Mouse (Mus musculus) urinary bladder, postnatal 25 days (tissue): ENCODE results near the gene Hormad2.

ENCODE experiments used
- DNase-seq: peaks from one replicate; pipeline ENCODE4 v3.0.0; 2022; ENCODE audit warnings: low spot score

Gene Hormad2

GRCm38 (mm10) chr11:4446195-4446868, 5.4 kb upstream of the Hormad2 start:
- DNase-seq, result no peak

GRCm38 (mm10) chr11:4442280-4442679, 1.4 kb upstream of the Hormad2 start:
- DNase-seq, result no peak

DNA sequence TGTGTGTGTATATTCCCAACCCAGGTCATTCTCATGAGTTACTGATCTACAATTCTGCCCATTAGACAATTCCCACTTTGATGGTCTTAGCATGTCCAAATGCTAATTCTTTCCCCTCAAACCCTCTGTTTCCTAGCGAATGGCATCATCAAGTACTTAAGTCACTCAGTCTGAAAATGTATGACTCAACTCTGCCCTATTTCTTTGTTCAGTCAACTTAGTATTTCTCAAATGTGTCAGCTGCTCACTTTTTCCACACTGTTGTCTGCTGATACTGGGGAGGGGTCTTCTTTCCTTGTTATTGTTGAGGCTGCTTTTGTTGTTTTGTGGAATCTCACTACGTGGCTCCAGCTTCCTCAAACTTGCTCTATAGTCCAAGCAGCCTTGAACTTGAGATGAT, 2.7 kb downstream of the Hormad2 start:
- DNase-seq, result no peak

DNA sequence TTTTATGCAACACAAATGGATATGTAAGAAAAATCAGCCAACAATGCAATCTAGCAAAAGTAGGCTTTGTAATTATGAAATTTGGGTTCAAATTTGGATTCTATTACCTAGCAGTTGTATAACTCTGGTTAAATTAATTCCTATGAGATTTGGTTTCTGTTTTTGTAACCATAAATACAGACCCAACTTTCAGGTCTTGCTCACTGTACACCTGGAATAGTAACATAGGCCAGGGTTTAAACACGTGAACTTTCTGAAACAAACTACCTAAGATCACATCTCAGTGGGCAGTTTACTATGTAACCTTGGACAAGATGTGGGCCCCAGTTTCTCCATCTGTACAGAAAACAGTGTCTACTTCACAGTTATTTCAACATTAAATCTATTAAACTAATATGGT, 3.6 kb downstream of the Hormad2 start:
- no peak for DNase-seq

DNA sequence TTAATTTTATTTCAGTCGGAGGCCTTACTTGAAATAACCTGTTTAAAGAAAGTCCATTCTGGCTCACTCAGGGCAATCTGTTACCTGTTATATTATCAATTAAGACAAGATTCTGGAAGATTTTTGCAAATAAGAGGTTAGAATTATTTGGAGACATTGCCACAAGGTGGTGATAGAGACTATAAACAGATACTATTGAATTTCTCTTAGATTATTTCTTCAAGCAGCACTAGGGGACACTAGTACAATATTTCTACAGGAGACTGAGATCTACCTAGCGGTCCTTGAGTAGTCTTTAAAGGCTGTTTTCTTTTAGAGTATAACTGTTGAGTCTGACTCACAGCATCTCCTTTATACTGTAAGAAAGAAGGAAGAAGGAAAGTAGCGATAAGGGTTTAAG, 4.3 kb downstream of the Hormad2 start:
- DNase-seq, result no peak

GRCm38 (mm10) chr11:4434461-4434860, 6.4 kb downstream of the Hormad2 start:
- DNase-seq, result no peak

DNA sequence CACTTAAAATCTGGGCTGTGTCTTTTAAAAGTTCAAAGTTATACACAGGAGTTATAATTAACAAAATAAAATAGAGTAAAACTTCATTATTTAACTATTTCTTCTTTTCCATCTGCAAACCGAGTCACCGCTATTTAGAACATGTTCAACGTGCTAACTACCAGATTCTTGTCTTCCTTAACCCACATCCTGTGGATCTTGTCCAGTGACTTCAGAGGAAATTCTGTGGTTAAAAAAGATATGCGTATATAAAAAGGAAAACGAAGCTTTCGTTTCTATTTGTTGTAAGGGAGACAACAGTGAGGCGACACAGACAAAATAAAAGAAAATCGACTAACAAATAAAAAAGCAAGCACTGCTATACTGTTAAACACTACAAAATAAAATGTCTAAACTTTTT, 17.1 kb downstream of the Hormad2 start:
- DNase-seq, result no peak

DNA sequence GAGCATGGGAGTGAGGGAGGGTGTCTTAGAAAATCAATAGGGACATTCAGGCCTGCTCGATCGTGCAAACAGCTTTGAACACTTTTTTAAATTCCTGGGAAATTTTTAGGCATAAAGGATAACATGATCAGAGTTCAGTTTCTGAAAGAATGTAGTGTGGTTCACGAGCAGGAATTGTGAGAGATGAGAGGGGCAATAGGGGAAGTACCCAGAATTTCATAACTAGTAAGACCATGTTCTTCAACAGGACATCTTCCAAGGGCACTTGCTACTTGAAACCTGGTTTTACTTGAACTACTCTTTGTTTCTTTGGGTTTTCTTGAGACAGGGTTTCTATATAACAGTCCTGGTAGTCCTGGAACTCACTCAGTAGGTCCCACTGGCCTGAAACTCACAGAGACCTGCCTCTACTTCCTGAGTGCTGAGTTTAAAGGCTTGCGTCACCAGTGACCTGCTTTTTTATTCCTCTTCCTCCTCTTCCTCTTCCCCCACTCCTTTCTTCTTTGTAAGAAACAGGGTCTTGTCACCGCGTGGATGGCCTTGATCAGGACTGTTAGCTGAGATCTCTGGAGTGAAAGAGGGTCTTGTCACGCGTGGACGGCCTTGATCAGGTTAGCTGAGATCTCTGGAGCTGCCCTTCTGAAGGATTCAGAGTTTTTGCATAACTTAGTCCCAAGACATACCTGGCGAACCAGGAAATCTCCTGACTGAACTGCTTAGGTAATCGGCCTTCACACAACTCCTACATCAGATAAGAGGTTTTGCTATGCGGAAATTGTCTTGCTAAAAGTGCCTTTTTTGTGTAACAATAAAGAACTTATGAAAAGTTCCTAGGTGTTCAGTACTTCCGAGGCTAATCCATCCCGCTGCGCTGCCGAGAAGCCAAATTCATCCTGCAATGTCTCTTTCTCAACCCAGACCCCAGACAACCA, 18.1 kb downstream of the Hormad2 start:
- DNase-seq, result no peak

DNA sequence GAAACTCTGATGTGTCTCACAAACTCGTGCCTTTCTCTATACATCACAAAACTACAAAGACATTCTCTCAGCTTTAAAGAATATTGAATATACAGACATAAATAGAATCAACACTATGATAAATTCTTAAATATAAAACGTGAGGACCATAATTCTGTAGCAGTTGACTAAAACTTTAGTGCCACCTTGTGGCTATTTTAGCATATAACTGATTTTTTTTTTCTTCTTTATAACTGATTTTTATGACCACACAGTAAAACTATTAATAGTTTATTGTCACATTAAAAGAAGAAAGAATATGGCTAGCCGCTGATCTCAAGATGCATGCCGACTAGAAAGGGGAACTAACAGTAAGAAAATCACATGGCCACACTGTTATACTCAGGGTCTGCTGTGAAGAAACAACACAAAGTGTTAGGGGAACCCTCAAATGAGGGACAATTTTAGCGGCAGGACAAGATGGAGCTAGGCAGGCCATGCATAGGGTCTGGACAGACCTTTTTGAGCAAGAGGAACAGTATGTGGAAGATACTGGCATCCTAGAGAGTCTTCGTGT, 18.9 kb downstream of the Hormad2 start:
- no peak for DNase-seq

- no peak for DNase-seq
Measured at GRCm38 (mm10) chr11:4417986-4418385, 22.9 kb downstream of the Hormad2 start.

GRCm38 (mm10) chr11:4412294-4412693, 28.6 kb downstream of the Hormad2 start:
- DNase-seq, result no peak

GRCm38 (mm10) chr11:4404277-4404676, 36.6 kb downstream of the Hormad2 start:
- no peak for DNase-seq

- no peak for DNase-seq
Measured at GRCm38 (mm10) chr11:4403381-4403780, 37.5 kb downstream of the Hormad2 start.

DNA sequence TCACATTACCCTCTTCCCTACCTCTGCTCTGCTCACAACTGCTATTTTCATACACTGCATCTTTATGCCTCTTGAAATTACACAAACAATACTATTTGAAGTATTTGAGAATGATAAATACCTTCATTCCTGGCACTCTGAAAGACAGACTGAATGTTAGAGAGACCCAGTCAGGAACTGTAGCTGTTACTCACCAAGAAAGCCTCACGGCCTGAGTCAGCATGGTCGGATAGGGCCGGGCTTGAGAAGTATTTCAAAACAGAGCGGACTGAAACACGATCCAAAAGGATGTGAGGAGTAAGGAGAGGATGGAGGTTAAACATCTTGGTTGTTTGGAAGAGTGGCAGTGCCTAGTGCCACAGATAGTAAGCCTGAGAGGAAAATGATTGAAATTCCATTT, 39.7 kb downstream of the Hormad2 start:
- DNase-seq, result no peak

DNA sequence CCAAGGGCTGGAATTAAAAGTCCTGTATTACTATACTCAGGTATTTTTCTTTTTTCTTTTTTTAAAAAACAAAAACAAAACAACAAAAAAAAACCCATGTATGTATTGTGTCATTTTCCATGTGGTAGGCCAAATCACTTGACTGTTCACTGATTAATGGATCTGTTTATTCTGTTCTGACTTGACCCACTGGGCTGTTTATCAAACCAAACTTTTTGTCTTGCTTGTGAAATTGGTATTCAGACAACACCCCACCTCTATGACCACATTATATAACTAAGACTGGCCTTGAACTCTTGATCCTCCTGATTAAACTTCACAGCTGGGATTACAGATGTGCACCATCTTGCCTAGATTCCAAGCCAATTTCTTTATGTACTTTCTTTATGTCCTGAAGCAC, 46.7 kb downstream of the Hormad2 start:
- no peak for DNase-seq

DNA sequence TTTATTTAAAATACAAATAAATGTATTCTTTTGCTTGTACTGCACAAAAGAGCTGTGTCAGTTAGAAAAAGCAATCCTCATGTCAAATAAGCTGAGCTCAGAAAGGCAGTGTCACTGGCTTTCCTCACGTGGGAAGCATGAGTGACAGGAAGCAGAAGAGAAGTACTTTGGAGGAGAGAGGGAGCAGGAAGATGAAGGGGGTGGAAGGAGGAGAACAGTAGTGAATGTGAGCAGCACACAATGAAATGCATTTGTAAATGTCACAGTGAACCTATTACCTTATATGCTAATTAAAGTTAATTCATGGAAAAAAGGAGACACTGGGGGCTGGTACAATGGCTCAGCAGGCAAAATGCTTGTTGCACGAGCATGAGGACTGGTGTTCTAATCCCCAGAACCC, 52.9 kb downstream of the Hormad2 start:
- no peak for DNase-seq

GRCm38 (mm10) chr11:4382321-4382720, 58.6 kb downstream of the Hormad2 start:
- no peak for DNase-seq

DNA sequence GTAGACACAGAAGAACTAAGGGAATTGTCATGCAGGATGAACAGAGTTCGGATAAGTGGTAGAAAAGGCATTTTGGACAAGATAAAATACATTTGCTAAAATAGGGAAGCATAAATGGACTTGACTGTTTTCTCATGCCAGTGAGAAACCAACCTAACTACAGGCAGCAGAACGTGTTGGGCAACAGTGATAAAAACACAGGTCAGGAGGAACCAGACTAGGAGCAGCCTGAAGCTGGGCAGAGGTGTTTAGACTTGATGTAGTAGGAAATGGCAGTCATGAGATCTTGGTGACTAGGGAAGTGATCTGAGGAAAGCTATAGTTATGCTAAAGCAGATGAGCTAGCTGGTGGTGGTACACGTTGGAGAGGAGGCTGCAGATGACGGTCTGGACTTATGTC, 61.0 kb downstream of the Hormad2 start:
- DNase-seq, result no peak

GRCm38 (mm10) chr11:4366389-4366788, 74.5 kb downstream of the Hormad2 start:
- no peak for DNase-seq

- no peak for DNase-seq
Measured at GRCm38 (mm10) chr11:4355430-4355829, 85.5 kb downstream of the Hormad2 start.

DNA sequence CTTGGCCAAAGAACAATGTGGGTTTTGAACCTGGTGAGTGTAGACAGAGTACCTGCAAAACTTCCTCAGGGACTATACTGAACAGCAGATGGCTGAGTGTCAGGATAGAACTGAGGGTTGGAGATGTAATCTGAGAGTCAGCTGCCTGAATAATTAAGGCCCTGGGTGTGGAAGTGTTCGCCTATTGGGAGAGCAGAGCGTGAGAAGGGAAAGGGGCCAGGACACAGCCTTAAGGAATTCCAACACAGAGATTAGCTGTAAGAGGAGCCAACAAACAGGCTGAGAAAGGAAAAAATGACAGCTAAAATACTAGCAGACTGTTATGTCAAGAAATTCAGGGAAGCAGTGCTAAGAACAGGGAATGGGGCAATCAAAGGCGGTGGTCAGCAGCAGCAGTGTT, 88.3 kb downstream of the Hormad2 start:
- no peak for DNase-seq

DNA sequence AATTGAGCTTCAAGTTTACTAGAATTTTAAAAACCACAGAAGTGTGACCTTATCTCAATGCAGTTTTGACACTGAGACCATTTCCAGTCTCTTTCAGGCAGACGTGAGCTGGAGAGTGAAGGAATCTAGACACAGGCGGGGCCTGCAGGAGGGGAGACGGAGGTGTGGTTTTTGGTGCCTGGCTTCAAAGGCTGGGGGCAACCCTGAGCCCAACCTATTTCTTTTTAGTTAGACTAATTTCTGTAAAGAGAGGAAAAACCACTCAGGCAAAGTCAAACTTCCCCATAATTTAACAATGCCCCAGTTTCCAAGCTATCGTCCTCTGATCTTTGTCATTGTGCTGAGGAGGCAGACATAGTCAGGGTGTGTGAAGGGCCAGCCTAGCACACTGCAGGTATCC, 97.0 kb downstream of the Hormad2 start:
- no peak for DNase-seq

DNA sequence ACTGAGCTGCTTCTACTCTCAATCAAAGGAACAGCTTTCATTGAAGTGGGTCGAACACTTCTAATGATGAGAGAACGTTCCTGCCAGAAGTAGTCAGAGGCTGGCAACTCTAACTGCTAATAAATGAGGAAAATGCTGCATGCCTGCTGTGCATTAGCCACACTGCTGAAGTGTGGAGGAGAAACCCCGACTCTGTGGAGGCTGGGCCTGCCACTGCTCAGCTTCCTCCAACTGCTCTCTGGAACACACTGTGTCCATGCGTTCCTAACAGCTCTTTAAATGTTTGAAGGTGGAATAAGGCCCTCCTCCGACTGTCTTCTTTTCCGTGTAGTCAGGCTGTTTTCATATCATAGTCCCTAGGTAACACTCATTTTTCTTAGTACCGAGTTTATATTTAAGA, 98.9 kb downstream of the Hormad2 start:
- no peak for DNase-seq
